Mouse (Mus musculus) R1 (cell line): ENCODE data around the gene Dpp10.
A peak's percentile ranks its signal among the peaks of the same experiment; 100 is the strongest.

Experiments
- DNase-seq: peaks from one replicate; pipeline ENCODE4 v3.0.0-alpha.2; 2018; ENCODE audit warnings: low read depth, low spot score

The Dpp10 gene

DNA sequence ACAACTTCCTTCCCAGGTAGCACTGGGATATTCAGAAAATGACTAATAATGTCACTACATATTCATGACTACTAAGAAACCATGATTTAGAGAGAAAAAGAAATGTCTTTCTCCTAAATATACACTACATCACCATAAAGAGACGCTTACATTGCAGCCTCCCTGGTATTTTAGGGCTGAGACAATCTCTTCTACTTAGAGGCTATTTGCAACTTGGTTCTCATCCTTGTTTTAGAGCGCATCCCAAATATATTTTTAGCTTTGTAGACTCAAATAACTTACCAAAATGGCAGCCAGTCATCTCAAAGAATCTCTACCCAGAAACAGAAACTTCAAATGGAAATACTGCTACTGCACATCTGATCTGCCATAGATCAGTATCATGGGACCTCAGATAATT is 121.5 kb downstream of the Dpp10 start:
- DNase-seq, result no peak

DNA sequence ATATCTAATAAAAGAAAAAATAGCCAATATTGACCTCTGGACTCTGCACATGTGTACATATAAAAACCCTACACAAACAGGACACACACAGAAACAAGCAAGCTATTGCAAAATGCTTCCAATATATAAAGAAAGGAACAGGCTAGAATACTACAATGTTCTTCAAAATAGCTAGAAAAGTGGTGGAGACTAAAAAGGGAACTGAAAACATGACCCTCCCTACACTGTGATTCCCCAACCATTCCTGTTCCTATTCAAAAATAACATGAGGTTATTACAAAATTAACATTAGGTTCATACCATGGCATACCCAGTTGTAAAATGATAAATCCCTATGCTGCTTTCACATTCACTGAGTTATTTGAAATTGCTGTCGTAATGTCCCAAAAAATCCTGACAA is 125.8 kb downstream of the Dpp10 start:
- DNase-seq, result no peak

DNA sequence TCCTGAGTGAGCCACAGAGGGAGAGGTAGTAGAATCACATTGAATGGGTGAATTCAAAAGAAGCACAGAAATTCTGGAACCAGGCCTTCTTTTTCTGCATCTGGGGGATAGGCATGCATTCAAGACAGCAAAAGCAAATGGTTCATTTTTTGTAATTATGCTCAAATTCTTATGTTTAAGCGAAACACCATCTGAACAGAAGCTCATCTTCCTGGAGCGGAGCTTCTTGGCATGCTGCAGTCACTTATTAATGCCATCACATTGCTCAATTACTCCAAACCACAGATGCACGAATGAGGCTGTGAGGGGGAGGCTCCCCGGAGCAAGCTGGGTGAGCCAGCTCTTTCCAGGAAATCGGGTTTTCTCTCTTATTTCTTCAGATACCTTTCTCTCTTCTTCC is 142.7 kb downstream of the Dpp10 start:
- no peak for DNase-seq

DNA sequence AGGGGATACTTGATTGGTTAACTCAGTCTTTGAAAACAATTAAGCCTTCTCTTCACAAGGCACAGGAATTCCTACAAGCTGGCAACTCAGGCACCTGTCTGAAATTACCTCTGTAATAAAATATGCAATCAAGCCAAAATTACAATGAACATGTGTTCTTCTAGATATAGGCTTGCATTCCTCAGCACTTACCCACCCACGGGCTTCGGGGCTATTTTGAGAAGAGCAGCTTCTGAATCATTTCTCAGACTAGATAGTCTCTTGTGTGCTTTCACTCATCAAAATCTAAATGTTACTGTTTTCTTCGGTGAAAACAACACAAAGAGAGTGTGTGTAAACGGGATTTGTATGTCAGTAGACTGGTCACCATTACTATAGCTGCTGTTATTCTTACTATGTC is 144.1 kb downstream of the Dpp10 start:
- no peak for DNase-seq

DNA sequence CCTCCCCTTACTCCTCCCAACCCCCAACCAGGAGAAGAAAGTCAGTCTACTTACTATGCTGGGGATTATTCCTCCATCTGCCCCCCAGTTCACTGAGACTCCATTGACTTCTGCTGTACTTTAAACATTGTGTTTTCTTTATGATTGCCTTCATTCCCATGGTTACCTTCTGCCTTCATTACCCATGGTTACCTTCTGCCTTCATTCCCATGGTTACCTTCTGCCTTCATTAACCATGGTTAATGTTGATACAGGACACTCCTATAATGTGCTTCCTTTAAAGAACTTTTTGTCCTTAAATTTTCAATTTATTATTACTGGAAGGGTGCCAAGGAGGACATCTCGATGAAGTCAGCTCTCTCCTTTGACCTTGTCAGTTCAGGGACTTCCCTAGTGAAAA is 158.1 kb downstream of the Dpp10 start:
- DNase-seq, result no peak

DNA sequence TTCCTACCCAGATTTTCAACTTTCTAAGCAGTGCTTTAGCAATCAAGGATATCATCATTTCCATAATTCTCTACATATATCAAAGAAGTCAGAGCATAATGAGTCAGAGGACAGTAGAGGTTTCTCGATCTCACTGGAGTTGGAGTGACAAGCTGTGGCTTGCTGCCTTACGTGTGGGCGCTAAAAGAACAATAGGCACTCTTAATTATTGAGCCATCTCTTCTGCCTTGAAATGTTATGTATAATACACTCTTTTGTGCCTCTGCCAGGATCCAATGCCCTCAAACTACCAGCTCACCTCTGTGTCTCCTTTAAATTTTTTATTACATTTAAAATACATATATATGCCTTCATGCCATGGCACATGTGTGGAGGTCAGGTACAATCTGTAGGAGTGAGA is 198.5 kb downstream of the Dpp10 start:
- no peak for DNase-seq

DNA sequence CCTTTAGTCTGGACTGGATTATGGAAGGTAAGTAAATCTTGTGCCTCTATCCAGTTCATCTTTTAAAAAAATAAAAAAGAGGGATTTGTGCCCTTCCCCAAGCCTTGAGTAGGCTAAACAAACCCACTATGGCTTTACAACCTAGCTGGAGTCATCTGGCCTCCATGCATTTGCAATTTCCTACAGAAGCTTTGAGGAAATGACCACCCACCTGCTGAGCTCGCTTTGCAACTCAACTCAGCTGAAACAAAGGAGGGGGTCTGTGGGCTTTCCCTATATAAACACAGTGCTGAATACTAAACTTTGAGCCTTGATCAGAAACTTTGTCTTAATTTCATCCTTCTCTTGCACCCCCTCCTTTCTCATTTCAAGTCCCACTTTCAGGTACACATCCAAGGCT is 244.2 kb downstream of the Dpp10 start:
- peak; percentile 64 for DNase-seq

DNA sequence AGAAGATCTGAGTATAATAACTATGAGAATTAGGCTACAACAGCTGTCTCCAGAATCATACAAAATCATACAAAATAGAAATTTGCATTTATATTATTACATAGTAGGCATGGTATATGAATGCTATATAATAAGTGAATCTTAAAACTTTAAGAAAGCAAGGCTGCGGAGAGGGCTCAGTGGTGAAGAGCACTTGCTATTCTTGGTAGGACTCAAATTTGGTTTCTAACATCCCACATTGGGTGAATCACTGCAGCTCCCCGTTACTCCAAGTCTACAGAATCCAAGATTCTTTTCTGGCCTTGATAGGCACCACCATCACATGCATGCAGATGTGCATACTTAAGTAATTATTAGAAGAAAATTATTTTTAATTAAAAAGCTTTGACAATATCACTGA is 279.8 kb downstream of the Dpp10 start:
- no peak for DNase-seq

DNA sequence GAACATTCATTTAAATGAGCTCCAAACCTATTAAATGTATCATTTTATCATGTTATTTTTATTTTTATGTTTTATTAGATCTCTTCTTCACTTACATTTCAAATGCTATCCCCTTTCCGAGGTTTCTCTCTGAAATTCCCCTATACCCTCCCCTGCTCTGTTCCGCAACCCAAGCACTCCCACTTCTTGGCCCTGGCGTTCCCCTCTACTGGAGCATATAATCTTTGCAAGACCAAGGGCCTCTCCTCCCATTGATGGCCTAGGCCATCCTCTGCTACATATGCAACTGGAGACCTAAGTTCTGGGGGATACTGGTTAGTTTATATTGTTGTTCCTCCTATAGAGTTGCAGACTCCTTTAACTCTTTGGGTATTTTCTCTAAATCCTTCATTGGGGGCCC is 283.1 kb downstream of the Dpp10 start:
- no peak for DNase-seq

DNA sequence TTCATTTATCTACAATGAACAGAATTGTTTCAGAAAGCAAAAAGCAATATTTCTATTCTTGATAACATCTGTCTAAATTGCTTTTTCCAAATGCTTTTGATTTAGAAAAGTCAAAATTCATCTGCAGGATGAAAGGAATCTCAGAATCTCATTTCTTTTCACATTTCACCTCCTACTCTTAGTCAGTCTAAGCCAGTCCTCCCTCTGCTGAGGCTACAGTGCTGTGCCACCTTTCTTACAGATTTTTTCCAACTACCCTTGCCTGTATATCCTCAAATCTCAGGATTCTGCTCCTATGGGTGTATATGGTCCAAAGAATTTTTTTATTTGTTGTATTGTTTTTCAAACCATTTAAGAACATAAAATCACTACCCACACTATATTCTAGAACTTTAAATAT is 289.3 kb downstream of the Dpp10 start:
- DNase-seq, result no peak

DNA sequence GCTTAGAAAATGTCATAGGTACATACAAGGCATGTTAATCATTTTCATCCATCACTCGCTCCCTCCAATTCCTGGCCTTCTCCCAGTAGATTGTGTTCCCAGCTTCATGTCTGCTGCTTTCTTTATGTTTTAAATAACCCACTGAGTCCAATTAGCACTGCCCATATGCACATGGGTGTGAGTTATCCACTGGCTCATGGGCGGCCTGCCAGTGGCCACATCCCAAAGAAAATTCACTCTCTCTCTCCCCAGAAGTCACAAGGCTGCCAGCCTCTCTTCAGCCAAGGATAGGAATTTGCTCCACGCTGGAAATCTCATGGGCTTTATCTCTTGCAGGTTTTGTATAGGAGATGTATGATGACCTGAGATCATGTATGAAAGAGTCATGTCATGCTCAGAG is 338.1 kb downstream of the Dpp10 start:
- DNase-seq, result no peak

DNA sequence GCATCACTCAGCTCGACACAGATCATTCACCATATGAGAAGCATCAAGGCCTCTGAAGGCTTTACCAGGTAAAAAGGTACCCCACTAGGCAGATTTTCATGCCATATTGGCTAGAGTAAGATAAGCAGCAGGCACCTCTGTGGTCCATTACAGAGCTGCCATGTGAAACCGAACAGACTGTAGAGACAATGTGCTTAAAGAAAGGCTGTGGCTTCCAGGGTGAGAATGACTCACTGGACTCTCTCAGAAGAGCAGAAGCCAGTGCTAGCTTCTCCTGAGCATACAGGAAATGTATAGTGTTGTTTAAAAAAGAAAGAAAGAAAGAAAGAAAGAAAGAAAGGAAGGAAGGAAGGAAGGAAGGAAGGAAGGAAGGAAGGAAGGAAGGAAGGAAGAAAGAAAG is 386.9 kb downstream of the Dpp10 start:
- DNase-seq, result no peak

DNA sequence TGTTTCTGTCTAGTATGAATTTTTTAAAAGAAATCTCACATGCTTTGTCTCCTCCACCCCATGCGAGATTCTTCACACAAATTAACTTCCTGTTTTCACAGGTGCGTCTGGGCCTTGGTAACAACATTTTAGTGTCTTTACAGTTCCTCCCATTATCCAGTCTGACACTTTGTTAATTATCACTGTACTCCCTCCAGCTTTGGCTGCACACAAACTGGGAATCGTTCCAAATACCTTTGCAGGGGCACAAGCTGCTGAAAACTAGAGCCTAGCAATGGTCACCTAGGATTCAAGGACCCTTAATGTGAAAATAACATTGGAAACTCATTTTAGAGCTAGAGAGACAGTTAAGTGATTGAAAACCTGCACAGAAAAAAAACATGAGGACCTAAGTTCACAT is 388.8 kb downstream of the Dpp10 start:
- DNase-seq, result no peak

DNA sequence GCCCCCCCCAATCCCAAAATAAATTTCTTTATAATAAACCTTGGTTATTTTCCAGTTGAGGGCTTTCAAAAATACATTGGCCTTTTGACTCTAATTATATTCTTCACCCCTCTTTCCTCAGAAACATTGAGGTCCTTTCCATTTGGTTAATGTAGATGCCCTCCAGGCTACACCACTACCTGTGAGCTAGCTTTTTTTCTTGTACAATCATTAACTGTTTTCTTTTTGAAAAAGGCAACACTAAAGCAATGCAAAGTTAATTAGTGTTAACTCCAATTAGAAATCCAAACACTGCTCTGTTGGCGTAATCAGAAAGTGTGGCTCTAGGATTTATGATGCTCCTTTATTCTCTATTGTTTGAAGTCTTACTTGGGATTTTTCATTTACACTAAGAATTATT is 407.5 kb downstream of the Dpp10 start:
- no peak for DNase-seq

DNA sequence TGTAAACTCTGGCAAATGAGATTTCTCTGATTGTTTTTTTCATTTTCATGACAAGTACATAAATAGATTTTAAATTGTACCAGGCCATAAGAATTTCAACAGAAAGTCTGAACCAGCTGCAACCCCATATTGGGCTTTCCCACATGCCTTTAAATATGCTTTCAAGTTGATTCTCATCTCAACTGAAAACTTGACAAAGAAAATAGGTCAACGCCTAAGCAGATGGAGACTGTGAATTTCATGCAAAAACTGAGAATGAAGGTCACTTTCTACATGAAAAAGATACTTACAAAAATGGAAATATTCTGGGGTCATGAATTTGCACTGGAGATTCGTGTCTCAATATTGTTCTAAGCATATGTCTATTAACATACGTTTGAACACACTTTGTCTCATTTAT is 417.1 kb downstream of the Dpp10 start:
- no peak for DNase-seq

DNA sequence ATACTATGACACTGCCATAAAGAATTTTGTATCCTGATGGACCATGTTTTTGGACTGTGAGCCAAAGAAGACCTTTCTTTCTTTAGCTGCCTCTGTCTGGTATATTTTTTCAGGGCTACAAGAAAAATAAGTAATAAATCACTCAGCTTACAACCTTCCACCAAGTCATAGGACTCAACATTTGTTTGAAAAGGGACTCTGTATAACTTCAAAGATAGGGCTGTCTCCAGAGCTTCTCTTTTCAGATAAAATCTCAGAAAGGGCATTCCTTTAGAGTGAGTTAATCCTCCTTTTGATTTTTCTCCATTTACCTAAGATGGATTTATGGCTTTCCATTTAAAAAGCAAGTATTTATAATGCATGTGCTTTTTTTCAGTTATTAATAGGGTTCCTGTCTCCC is 460.5 kb downstream of the Dpp10 start:
- DNase-seq, result no peak

DNA sequence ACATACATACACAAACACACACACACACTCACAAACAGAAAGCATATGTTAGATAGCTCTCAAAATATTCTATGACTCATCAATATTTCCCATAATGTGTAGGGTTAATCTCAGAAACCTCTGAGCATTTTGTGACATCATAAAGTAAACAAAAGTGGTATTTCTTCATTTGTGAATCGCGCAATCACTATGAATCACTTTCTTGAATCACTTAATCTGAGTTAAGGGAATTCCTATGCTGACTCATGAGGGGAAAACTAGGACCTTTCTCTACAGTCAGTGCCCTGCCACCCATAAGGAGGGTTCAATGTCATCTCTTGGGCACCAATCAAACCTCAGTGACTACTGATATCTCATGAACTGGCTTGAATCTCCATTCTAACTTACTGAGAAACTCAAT is 465.2 kb downstream of the Dpp10 start:
- DNase-seq, result no peak

DNA sequence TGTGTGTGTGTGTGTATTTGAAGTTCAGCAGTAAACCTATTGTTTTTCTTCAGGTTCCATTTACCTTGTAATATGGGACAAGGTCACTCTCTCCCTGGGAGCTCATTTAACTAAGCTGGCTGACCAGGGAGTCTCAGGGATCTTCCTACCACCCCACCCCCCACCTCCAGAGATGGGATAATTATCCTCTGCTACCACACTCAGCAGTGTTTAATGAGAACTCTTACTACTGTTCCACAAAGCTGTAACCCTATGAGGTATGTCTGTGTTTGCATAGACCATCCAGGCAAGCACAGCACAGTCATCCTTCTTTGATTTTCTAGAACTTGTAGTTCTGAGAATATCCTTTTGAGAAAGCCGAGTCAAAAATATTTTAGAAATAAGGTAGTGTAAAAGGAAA is 471.6 kb downstream of the Dpp10 start:
- DNase-seq, result peak; percentile 4

DNA sequence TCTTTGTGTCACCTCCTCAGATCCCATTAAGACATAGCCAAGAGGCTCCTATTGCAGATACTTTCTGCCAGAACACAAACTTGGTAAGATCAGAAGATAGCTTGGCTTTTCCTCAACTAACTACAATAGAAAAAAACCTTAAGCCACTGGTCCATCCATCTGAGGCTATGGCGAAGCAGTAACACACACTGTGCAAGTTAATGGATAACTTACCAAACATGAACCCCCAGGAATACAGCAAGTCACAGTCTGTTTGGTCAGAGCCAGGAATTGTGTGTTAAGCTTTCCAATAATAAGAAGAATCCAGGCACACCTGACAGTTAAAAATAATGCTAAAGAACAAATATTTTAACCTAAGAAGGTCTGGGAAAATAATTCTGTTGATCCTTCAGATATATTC is 502.9 kb downstream of the Dpp10 start:
- no peak for DNase-seq

DNA sequence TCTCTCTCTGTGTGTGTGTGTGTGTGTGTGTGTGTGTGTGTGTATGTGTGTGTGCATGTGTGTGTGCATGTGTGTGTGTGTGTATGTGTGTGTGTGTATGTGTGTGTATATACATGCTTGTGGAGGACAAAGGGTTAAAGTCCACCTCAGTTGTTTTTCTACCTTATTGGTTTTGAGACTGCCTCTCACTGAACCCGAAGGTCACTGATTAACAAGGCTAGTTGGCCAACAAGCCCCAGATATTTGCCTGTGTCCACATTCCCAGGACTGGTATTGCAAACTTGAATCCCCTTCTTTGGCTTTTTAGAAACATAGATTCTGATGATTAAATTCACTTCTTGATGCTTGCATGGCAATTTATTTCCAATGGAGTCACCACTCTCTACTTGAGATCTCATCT is 577.6 kb downstream of the Dpp10 start:
- DNase-seq, result no peak

DNA sequence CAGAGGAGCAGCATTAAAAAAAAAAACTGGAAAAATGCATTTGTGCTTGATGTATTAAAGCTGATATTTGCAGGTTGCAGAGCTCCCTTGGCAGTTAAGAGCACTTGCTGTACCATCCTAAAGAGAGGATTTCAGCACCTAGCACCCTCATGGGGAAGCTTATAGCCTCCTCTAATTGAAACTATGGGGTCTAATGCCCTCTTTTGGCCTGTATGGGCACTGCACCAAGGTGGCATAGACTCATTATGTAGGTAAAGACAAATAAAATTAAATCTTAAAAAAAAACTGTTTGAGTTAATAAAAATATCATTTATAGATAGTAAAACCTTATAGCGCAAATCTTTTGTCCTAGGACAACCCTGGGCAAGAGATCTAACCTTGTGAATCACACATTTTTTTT is 631.2 kb downstream of the Dpp10 start:
- DNase-seq, result no peak

DNA sequence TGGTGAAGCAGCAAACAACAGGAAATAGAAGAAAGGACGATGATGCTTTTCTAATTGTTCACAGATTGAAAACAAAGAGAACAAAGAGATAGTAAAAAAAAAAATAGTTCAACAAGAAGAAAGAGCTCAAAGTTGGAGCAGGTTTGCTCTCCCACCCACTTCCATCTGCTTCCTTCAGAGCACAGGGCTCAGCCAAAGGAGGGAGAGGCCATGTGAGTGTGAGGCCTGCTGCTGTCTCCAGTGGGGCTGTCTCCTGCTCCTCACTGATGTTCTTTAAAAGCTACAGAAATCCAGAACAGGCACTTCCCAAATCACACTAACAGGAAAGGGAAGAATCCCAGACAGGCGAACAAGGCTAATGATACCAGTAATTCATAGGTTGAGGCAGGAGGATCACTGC is 694.1 kb downstream of the Dpp10 start:
- no peak for DNase-seq

DNA sequence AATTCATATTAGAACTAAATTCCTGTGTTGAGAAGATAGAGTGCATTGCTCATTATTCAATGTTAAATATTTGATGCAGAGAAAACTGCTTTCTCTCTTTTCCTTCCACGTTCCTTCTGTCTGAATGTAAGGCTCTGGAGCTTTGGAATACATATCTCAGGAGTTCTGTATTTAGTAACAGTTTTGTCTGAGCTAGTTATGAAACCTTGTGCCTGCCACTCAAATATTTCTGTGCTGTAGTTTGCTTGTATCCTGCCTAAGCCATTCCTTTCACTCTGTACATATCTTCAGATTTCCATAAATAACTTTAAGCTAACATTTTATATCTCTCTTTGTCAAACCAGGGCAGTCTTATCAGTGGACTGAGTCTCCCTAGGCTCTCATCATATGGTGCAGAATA is 707.5 kb downstream of the Dpp10 start:
- DNase-seq, result no peak

DNA sequence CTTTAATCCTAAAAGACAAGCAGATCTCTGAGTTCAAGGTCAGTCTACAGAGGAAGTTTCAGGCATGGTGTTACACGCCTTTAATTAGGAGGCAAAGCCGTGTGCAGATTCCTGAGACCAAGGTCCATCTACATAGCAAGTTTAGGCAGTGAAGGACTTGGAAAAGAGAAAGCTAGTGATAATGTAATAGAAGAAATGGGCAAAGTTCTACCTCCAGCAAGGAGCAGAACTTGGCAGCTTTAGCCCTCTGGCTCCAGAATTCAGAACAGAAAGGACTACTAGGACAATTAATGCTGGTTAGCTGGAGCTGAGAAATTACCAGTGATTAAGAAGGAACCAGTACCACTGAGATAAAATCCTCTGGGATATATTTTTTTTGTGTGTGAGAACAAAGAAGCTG is 728.5 kb downstream of the Dpp10 start:
- no peak for DNase-seq
